Mouse (Mus musculus): ENCODE results near the gene Fcrlb.

GRCm38 (mm10) chr1:170886044-170886458, 26.7 kb downstream of the Fcrlb start:
- TF ChIP-seq CTCF (IDR thresholded peaks at IDR 0.05; ENCODE audit: extremely low read depth, insufficient read length, insufficient replicate concordance, low read depth, low read length) (no peak), POLR2A (IDR thresholded peaks at IDR 0.05; ENCODE audit: low read depth, low read length) (no peak)

Data from small intestine, adult 2 months (tissue).